Mouse (Mus musculus): ENCODE data around the gene Psme3. TPM values are rescaled to one million over a fixed set of nuclear protein-coding genes. Genes with fewer than 3 reads are reported as not detected.

The Psme3 gene
- total RNA-seq, 2 experiments from 2014 or later = 62.1 to 90.6 TPM

- no peak for ATAC-seq (ENCODE audit: poor library complexity, severe bottlenecking)
Measured at GRCm38 (mm10) chr11:101351100-101351720, 35.2 kb downstream of the Psme3 start.

GRCm38 (mm10) chr11:101351721-101352111, 35.7 kb downstream of the Psme3 start:
- ATAC-seq (ENCODE audit: poor library complexity, severe bottlenecking) = no peak

GRCm38 (mm10) chr11:101353436-101353835, 37.4 kb downstream of the Psme3 start:
- no peak for ATAC-seq (ENCODE audit: poor library complexity, severe bottlenecking)

GRCm38 (mm10) chr11:101354438-101355010, 38.5 kb downstream of the Psme3 start:
- no peak for ATAC-seq (ENCODE audit: poor library complexity, severe bottlenecking)

GRCm38 (mm10) chr11:101355916-101356315, 39.9 kb downstream of the Psme3 start:
- no peak for ATAC-seq (ENCODE audit: poor library complexity, severe bottlenecking)

GRCm38 (mm10) chr11:101357505-101358182, 41.6 kb downstream of the Psme3 start:
- ATAC-seq (ENCODE audit: poor library complexity, severe bottlenecking) = no peak

GRCm38 (mm10) chr11:101359776-101360175, 43.8 kb downstream of the Psme3 start:
- ATAC-seq (ENCODE audit: poor library complexity, severe bottlenecking) = no peak

- ATAC-seq (ENCODE audit: poor library complexity, severe bottlenecking) = no peak
Measured at GRCm38 (mm10) chr11:101360651-101361113, 44.7 kb downstream of the Psme3 start.

GRCm38 (mm10) chr11:101364531-101364931, 48.5 kb downstream of the Psme3 start:
- no peak for ATAC-seq (ENCODE audit: poor library complexity, severe bottlenecking)

GRCm38 (mm10) chr11:101367326-101367935, 51.4 kb downstream of the Psme3 start, which contains the start of gene G6pc:
Gene G6pc, plus strand, starts transcription at chr11:101367561.
- no peak for ATAC-seq (ENCODE audit: poor library complexity, severe bottlenecking)

- no peak for ATAC-seq (ENCODE audit: poor library complexity, severe bottlenecking)
Measured at GRCm38 (mm10) chr11:101370141-101370540, 54.1 kb downstream of the Psme3 start.

Other genes starting within 250 kb of the Psme3 start
Only the 30 nearest of the 31 such genes appear.
- 0.11 and 0.45 TPM in 2 replicates for gene Hsd17b1, start 237.8 kb upstream of the Psme3 start, total RNA-seq (2015)
- 0.29 TPM in 1 of 2 replicates, not detected in the other for gene Hsd17b1, start 237.8 kb upstream of the Psme3 start, total RNA-seq (2017)
- gene Coasy, start 233.6 kb upstream of the Psme3 start, total RNA-seq (2015) = 10.6 and 13.1 TPM in 2 replicates
- gene Coasy, start 233.6 kb upstream of the Psme3 start, total RNA-seq (2017) = 11.4 and 15.8 TPM in 2 replicates
- gene Mlx, start 228.9 kb upstream of the Psme3 start, total RNA-seq (2015) = 62.7 and 64.8 TPM in 2 replicates
- 79.3 and 96.0 TPM in 2 replicates for gene Mlx, start 228.9 kb upstream of the Psme3 start, total RNA-seq (2017)
- gene Psmc3ip, start 220.8 kb upstream of the Psme3 start, total RNA-seq (2015) = 11.5 and 14.9 TPM in 2 replicates
- gene Psmc3ip, start 220.8 kb upstream of the Psme3 start, total RNA-seq (2017) = 21.3 and 24.1 TPM in 2 replicates
- gene Retreg3, start 196.3 kb upstream of the Psme3 start, total RNA-seq (2015) = 15.9 and 17.2 TPM in 2 replicates
- 48.1 and 53.1 TPM in 2 replicates for gene Retreg3, start 196.3 kb upstream of the Psme3 start, total RNA-seq (2017)
- 14.5 and 15.2 TPM in 2 replicates for gene Tubg1, start 196.3 kb upstream of the Psme3 start, total RNA-seq (2015)
- 32.2 and 34.4 TPM in 2 replicates for gene Tubg1, start 196.3 kb upstream of the Psme3 start, total RNA-seq (2017)
- not detected in 2 replicates for gene Tubg2, start 160.3 kb upstream of the Psme3 start, total RNA-seq (2015)
- gene Tubg2, start 160.3 kb upstream of the Psme3 start, total RNA-seq (2017) = not detected in 2 replicates
- gene Cntnap1, start 145.7 kb upstream of the Psme3 start, total RNA-seq (2015) = not detected in 2 replicates
- gene Cntnap1, start 145.7 kb upstream of the Psme3 start, total RNA-seq (2017) = 0.07 TPM in 1 of 2 replicates, not detected in the other
- 0.96 and 1.6 TPM in 2 replicates for gene Plekhh3, start 144.9 kb upstream of the Psme3 start, total RNA-seq (2015)
- 1.8 and 3.8 TPM in 2 replicates for gene Plekhh3, start 144.9 kb upstream of the Psme3 start, total RNA-seq (2017)
- gene Ccr10, start 140.8 kb upstream of the Psme3 start, total RNA-seq (2015) = 0.11 TPM in 1 of 2 replicates, not detected in the other
- gene Ccr10, start 140.8 kb upstream of the Psme3 start, total RNA-seq (2017) = 0.07 and 0.37 TPM in 2 replicates
- gene Ezh1, start 89.8 kb upstream of the Psme3 start, total RNA-seq (2015) = 20.0 and 20.8 TPM in 2 replicates
- gene Ezh1, start 89.8 kb upstream of the Psme3 start, total RNA-seq (2017) = 20.0 and 20.1 TPM in 2 replicates
- gene Ramp2, start 70.2 kb upstream of the Psme3 start, total RNA-seq (2015) = not detected in 2 replicates
- not detected in 2 replicates for gene Ramp2, start 70.2 kb upstream of the Psme3 start, total RNA-seq (2017)
- gene Vps25, start 62.5 kb upstream of the Psme3 start, total RNA-seq (2015) = 169 and 184 TPM in 2 replicates
- 54.6 and 55.7 TPM in 2 replicates for gene Vps25, start 62.5 kb upstream of the Psme3 start, total RNA-seq (2017)
- gene Wnk4, start 55.6 kb upstream of the Psme3 start, total RNA-seq (2015) = 0.27 TPM in 1 of 2 replicates, not detected in the other
- gene Wnk4, start 55.6 kb upstream of the Psme3 start, total RNA-seq (2017) = 0.15 TPM in 1 of 2 replicates, not detected in the other
- 1.2 and 1.6 TPM in 2 replicates for gene Cntd1, start 37.2 kb upstream of the Psme3 start, total RNA-seq (2015)
- 1.7 TPM in 2 replicates for gene Cntd1, start 37.2 kb upstream of the Psme3 start, total RNA-seq (2017)
- 69.8 and 71.2 TPM in 2 replicates for gene Coa3, start 37.1 kb upstream of the Psme3 start, total RNA-seq (2015)
- 23.2 and 33.6 TPM in 2 replicates for gene Coa3, start 37.1 kb upstream of the Psme3 start, total RNA-seq (2017)
- 62.2 and 68.0 TPM in 2 replicates for gene Becn1, start 13.9 kb upstream of the Psme3 start, total RNA-seq (2015)
- gene Becn1, start 13.9 kb upstream of the Psme3 start, total RNA-seq (2017) = 129 and 168 TPM in 2 replicates
- gene Aoc2, start 8.8 kb downstream of the Psme3 start, total RNA-seq (2015) = 0.98 and 2.1 TPM in 2 replicates
- gene Aoc2, start 8.8 kb downstream of the Psme3 start, total RNA-seq (2017) = 0.95 and 1.4 TPM in 2 replicates
- 0.05 TPM in 1 of 2 replicates, not detected in the other for gene Aoc3, start 14.4 kb downstream of the Psme3 start, total RNA-seq (2015)
- not detected in 2 replicates for gene Aoc3, start 14.4 kb downstream of the Psme3 start, total RNA-seq (2017)
- gene G6pc, start 51.3 kb downstream of the Psme3 start, total RNA-seq (2015) = not detected in 2 replicates
- not detected in 2 replicates for gene G6pc, start 51.3 kb downstream of the Psme3 start, total RNA-seq (2017)
- 11.6 and 18.1 TPM in 2 replicates for gene Aarsd1, start 101.4 kb downstream of the Psme3 start, total RNA-seq (2015)
- gene Aarsd1, start 101.4 kb downstream of the Psme3 start, total RNA-seq (2017) = 22.9 and 28.9 TPM in 2 replicates
- 1.7 TPM in 1 of 2 replicates, not detected in the other for gene Gm27029, start 108.6 kb downstream of the Psme3 start, total RNA-seq (2015)
- gene Gm27029, start 108.6 kb downstream of the Psme3 start, total RNA-seq (2017) = 0.95 and 1.3 TPM in 2 replicates
- gene Rundc1, start 108.9 kb downstream of the Psme3 start, total RNA-seq (2015) = 2.4 and 3.0 TPM in 2 replicates
- 3.1 and 3.3 TPM in 2 replicates for gene Rundc1, start 108.9 kb downstream of the Psme3 start, total RNA-seq (2017)
- gene Ptges3l, start 109.1 kb downstream of the Psme3 start, total RNA-seq (2015) = 0.43 and 2.5 TPM in 2 replicates
- 0.66 TPM in 1 of 2 replicates, not detected in the other for gene Ptges3l, start 109.1 kb downstream of the Psme3 start, total RNA-seq (2017)
- gene Rpl27, start 126.1 kb downstream of the Psme3 start, total RNA-seq (2015) = 334 and 336 TPM in 2 replicates
- gene Rpl27, start 126.1 kb downstream of the Psme3 start, total RNA-seq (2017) = 2,102 and 2,594 TPM in 2 replicates
- 60.6 and 62.4 TPM in 2 replicates for gene Ifi35, start 132.2 kb downstream of the Psme3 start, total RNA-seq (2015)
- gene Ifi35, start 132.2 kb downstream of the Psme3 start, total RNA-seq (2017) = 47.3 and 56.5 TPM in 2 replicates
- gene Rnd2, start 148.8 kb downstream of the Psme3 start, total RNA-seq (2015) = 0.13 and 0.16 TPM in 2 replicates
- 0.20 TPM in 1 of 2 replicates, not detected in the other for gene Rnd2, start 148.8 kb downstream of the Psme3 start, total RNA-seq (2017)
- gene Vat1, start 150.0 kb downstream of the Psme3 start, total RNA-seq (2015) = 7.3 and 10.8 TPM in 2 replicates
- gene Vat1, start 150.0 kb downstream of the Psme3 start, total RNA-seq (2017) = 3.4 and 5.2 TPM in 2 replicates
- gene Brca1, start 235.7 kb downstream of the Psme3 start, total RNA-seq (2015) = 15.3 and 15.9 TPM in 2 replicates
- 26.8 and 34.8 TPM in 2 replicates for gene Brca1, start 235.7 kb downstream of the Psme3 start, total RNA-seq (2017)
- gene Nbr1, start 235.9 kb downstream of the Psme3 start, total RNA-seq (2015) = 32.4 and 33.9 TPM in 2 replicates
- 53.6 and 60.7 TPM in 2 replicates for gene Nbr1, start 235.9 kb downstream of the Psme3 start, total RNA-seq (2017)